Mouse (Mus musculus): Measurements from ENCODE around the gene Phox2a. TPM values are rescaled to one million over a fixed set of nuclear protein-coding genes. Genes with fewer than 3 reads are reported as not detected.

Gene Phox2a
- 0.07 TPM in 1 of 2 replicates, not detected in the other for polyA plus RNA-seq (2012; rRNA removed)

GRCm38 (mm10) chr7:101817861-101818401 is at the start of gene Phox2a:
TSS of gene Phox2a (plus strand) at chr7:101818313.
- DNase-seq (ENCODE audit: low read depth in 1 of 2, low spot score in 2 of 2): no peak
- Histone ChIP-seq H3K4me1 (ENCODE audit: control insufficient read depth, insufficient read depth, insufficient read length) (peaks cover 15% of the 10 kb centered on the region), H3K27me3 (ENCODE audit: control insufficient read depth, insufficient read depth, low read length) (peaks cover 29% of the 10 kb centered on the region), H3K4me3 (ENCODE audit: extremely low read depth, insufficient read depth, insufficient read length) (no peak within 1 kb of the TSS), H3K27ac (ENCODE audit: insufficient read depth, low read length) (no peak within 1 kb of the TSS), H3K36me3 (ENCODE audit: control insufficient read depth, insufficient read depth, low read length) (no peaks in the 10 kb centered on the region)
- WGBS: 7% methylated on average over 42 of the region's 45 CpGs
- no peak for TF ChIP-seq POLR2A (IDR thresholded peaks at IDR 0.05; ENCODE audit: low read depth, low read length)
- no peak for TF ChIP-seq CTCF (IDR thresholded peaks at IDR 0.05; ENCODE audit: extremely low read depth, insufficient read depth, insufficient read length, insufficient replicate concordance)

GRCm38 (mm10) chr7:101770051-101770450 is 48.1 kb upstream of the Phox2a start:
- H3K4me3 ChIP-seq (ENCODE audit: extremely low read depth, insufficient read depth, insufficient read length): no peak overlapping the region

GRCm38 (mm10) chr7:101771604-101772003 is 46.5 kb upstream of the Phox2a start:
- no peak for TF ChIP-seq CTCF (IDR thresholded peaks at IDR 0.05; ENCODE audit: extremely low read depth, insufficient read depth, insufficient read length, insufficient replicate concordance)
- no peak for TF ChIP-seq POLR2A (IDR thresholded peaks at IDR 0.05; ENCODE audit: low read depth, low read length)
- H3K4me3 ChIP-seq (ENCODE audit: extremely low read depth, insufficient read depth, insufficient read length): no peak overlapping the region
- 0 out of 2 replicates have a peak, but pooled peaks cover 1% of the 10 kb centered on the region for H3K36me3 ChIP-seq (ENCODE audit: control insufficient read depth, insufficient read depth, low read length)
- 93% methylated on average over 1 of the region's 1 CpGs for WGBS
- DNase-seq (ENCODE audit: low read depth in 1 of 2, low spot score in 2 of 2): no peak
- no peaks in the 10 kb centered on the region for H3K4me1 ChIP-seq (ENCODE audit: control insufficient read depth, insufficient read depth, insufficient read length)
- H3K27me3 ChIP-seq (ENCODE audit: control insufficient read depth, insufficient read depth, low read length): no peaks in the 10 kb centered on the region
- H3K27ac ChIP-seq (ENCODE audit: insufficient read depth, low read length): no peak overlapping the region

More at GRCm38 (mm10) chr7:101770051-101770450, 48.1 kb upstream of the Phox2a start:
- no peak for TF ChIP-seq POLR2A (IDR thresholded peaks at IDR 0.05; ENCODE audit: low read depth, low read length)
- no peak for TF ChIP-seq CTCF (IDR thresholded peaks at IDR 0.05; ENCODE audit: extremely low read depth, insufficient read depth, insufficient read length, insufficient replicate concordance)
- 91% methylated on average over 7 of the region's 7 CpGs for WGBS
- no peak for DNase-seq (ENCODE audit: low read depth in 1 of 2, low spot score in 2 of 2)
- Histone ChIP-seq H3K27ac (ENCODE audit: insufficient read depth, low read length) (no peak overlapping the region), H3K4me1 (ENCODE audit: control insufficient read depth, insufficient read depth, insufficient read length) (no peaks in the 10 kb centered on the region), H3K27me3 (ENCODE audit: control insufficient read depth, insufficient read depth, low read length) (no peaks in the 10 kb centered on the region), H3K36me3 (ENCODE audit: control insufficient read depth, insufficient read depth, low read length) (peaks cover 1% of the 10 kb centered on the region; the same call in 1 of the 2 replicates)

DNA sequence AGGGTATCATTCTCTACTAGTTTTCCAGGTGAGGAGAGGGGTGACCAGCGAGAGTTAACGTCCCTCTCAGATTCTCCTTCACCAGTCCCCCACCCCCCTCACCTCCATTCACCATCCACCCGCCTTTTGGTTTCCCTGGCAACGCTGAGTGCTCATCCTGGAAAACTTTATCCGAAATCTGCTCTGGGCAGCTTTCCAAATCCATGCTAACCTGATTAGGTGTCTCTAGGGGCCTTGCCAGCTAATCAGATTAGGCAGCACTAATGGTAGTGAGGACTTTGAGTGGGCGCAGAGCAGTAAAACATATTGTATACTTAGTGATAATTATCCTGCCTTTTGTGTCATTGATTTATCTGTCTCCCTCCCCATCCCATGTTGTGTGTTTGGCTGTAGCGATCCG is 45.4 kb upstream of the Phox2a start:
- Histone ChIP-seq H3K27ac (ENCODE audit: insufficient read depth, low read length) (no peak overlapping the region), H3K4me3 (ENCODE audit: extremely low read depth, insufficient read depth, insufficient read length) (no peak overlapping the region), H3K27me3 (ENCODE audit: control insufficient read depth, insufficient read depth, low read length) (no peaks in the 10 kb centered on the region), H3K36me3 (ENCODE audit: control insufficient read depth, insufficient read depth, low read length) (0 out of 2 replicates have a peak, but pooled peaks cover 1% of the 10 kb centered on the region), H3K4me1 (ENCODE audit: control insufficient read depth, insufficient read depth, insufficient read length) (no peaks in the 10 kb centered on the region)
- TF ChIP-seq POLR2A (IDR thresholded peaks at IDR 0.05; ENCODE audit: low read depth, low read length): no peak
- TF ChIP-seq CTCF (IDR thresholded peaks at IDR 0.05; ENCODE audit: extremely low read depth, insufficient read depth, insufficient read length, insufficient replicate concordance): no peak
- 93% methylated on average over 8 of the region's 8 CpGs for WGBS
- DNase-seq (ENCODE audit: low read depth in 1 of 2, low spot score in 2 of 2): no peak

DNA sequence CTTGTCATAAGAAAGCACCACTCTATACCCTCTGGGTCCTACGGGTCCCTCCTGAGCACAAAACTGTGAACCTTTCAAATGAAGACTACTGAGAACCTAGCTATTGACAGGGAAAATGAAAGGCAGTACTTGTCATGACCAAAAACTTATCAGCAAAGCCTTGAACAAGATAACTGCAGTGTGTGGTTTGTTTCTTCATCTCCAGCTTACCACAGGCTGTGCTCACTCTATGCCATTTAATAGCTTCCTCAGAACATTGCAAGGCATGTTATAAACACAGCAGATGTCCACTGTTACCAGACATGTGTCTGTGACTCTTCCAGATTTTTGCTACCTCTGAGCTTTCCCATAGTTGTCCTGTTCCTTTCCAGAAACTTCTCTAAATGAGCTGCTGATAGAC is 41.1 kb upstream of the Phox2a start:
- DNase-seq (ENCODE audit: low read depth in 1 of 2, low spot score in 2 of 2): no peak
- Histone ChIP-seq H3K27ac (ENCODE audit: insufficient read depth, low read length) (no peak overlapping the region), H3K36me3 (ENCODE audit: control insufficient read depth, insufficient read depth, low read length) (no peaks in the 10 kb centered on the region), H3K4me1 (ENCODE audit: control insufficient read depth, insufficient read depth, insufficient read length) (no peaks in the 10 kb centered on the region), H3K4me3 (ENCODE audit: extremely low read depth, insufficient read depth, insufficient read length) (no peak overlapping the region), H3K27me3 (ENCODE audit: control insufficient read depth, insufficient read depth, low read length) (no peaks in the 10 kb centered on the region)
- WGBS: 86% methylated on average over 1 of the region's 1 CpGs
- TF ChIP-seq CTCF (IDR thresholded peaks at IDR 0.05; ENCODE audit: extremely low read depth, insufficient read depth, insufficient read length, insufficient replicate concordance) (no peak), POLR2A (IDR thresholded peaks at IDR 0.05; ENCODE audit: low read depth, low read length) (no peak)

- peaks cover 29% of the 10 kb centered on the region for H3K27me3 ChIP-seq (ENCODE audit: control insufficient read depth, insufficient read depth, low read length)
- TF ChIP-seq POLR2A (IDR thresholded peaks at IDR 0.05; ENCODE audit: low read depth, low read length) (no peak), CTCF (IDR thresholded peaks at IDR 0.05; ENCODE audit: extremely low read depth, insufficient read depth, insufficient read length, insufficient replicate concordance) (no peak)
- no peak for DNase-seq (ENCODE audit: low read depth in 1 of 2, low spot score in 2 of 2)
- peaks cover 3% of the 10 kb centered on the region; the same call in 1 of the 2 replicates for H3K36me3 ChIP-seq (ENCODE audit: control insufficient read depth, insufficient read depth, low read length)
- no peak overlapping the region for H3K27ac ChIP-seq (ENCODE audit: insufficient read depth, low read length)
- WGBS: 6% methylated on average over 35 of the region's 35 CpGs
- H3K4me3 ChIP-seq (ENCODE audit: extremely low read depth, insufficient read depth, insufficient read length): no peak overlapping the region; the same call in 1 of the 2 replicates
- H3K4me1 ChIP-seq (ENCODE audit: control insufficient read depth, insufficient read depth, insufficient read length): peaks cover 15% of the 10 kb centered on the region
Observed at GRCm38 (mm10) chr7:101820295-101821030, 2.4 kb downstream of the Phox2a start.

Measured in spleen, adult 2 months (tissue).